8 mouse cellular contexts compared by ENCODE assay signal in the genomic region with DNA sequence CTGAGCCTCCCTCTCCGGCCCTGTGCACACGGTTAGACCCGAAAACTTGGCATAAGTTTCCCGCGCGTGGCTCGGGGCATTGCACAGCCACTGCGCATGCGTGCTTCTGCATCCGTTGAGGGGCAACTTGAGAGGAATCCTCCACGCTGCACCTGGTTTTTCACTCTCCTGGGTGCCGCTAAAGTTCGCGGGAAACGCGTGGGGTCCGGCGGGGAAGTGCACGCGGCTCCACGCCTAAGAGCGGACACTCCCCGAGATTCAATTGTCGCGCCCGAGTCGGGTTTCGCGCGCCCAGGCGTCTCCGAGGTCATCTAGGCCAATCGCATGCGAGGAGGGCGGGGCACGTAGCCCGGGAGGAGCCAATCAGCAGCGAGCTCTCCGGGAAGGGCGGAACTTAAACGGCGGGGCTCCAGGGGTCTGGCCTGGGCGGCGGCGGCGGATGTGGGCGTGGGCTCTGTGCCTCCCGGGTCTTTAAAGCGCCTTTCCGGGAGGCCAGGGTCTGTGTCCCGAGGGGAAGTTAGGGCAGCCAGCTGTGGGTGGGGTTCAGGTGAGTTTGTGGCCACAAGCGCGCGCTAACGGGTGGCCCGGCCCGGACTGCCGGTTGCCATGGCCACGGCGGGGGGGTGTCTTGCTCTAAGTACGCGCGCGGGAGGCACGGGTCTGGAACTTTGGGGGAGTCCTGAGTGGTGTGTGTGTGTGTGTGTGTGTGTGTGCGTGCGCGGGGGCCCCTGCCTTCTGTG. TPM values are rescaled to one million over a fixed set of nuclear protein-coding genes. Genes with fewer than 3 reads are reported as not detected.
DNase-seq lines count a peak whose midpoint lies in the region; ATAC-seq and TF ChIP-seq lines count a peak whose summit lies in the region.

No protein-coding gene starts in this region.

- H3K27ac ChIP-seq in cerebellum, adult 2 months (ENCODE audit: insufficient read depth, low read length), result no peak overlapping the region
- H3K27ac ChIP-seq in forebrain, postnatal 0 days (ENCODE audit: low read depth, low read length), result no peak overlapping the region
- H3K27ac ChIP-seq in layer of hippocampus, adult 2 months, result no peak overlapping the region
- peak overlapping the region; percentile 97 for H3K27ac ChIP-seq in lung, embryonic 14.5 days (ENCODE audit: low read depth)

- no peaks in the 10 kb centered on the region for H3K27me3 ChIP-seq in cerebellum, adult 2 months (ENCODE audit: control insufficient read depth, insufficient read depth, low read length)
- no peaks in the 10 kb centered on the region for H3K27me3 ChIP-seq in forebrain, postnatal 0 days (ENCODE audit: insufficient read depth, low read length)
- H3K27me3 ChIP-seq in lung, embryonic 14.5 days (ENCODE audit: insufficient read depth, low read length), result no peaks in the 10 kb centered on the region

- H3K4me2 ChIP-seq in forebrain, postnatal 0 days (ENCODE audit: low read depth), result peak overlapping the region; percentile 68
- H3K4me2 ChIP-seq in lung, embryonic 14.5 days, result peak overlapping the region; percentile 99

- TF ChIP-seq CTCF in cerebellum, adult 2 months (IDR thresholded peaks at IDR 0.05; ENCODE audit: borderline replicate concordance, insufficient read depth, low read depth, low read length), result no peak
- TF ChIP-seq CTCF in forebrain, postnatal 0 days (IDR thresholded peaks at IDR 0.05; ENCODE audit: low read depth), result no peak
- TF ChIP-seq CTCF in layer of hippocampus, adult 2 months (conservative IDR thresholded peaks at IDR 0.05), result peak; percentile 16
- no peak for TF ChIP-seq CTCF in lung, embryonic 14.5 days (IDR thresholded peaks at IDR 0.05; ENCODE audit: low read depth)

- H3K4me1 ChIP-seq in cerebellum, adult 2 months (ENCODE audit: control insufficient read depth, insufficient read depth, low read length), result no peaks in the 10 kb centered on the region
- H3K4me1 ChIP-seq in forebrain, postnatal 0 days (ENCODE audit: insufficient read depth), result peaks cover 7% of the 10 kb centered on the region; the same call in 1 of the 2 replicates
- H3K4me1 ChIP-seq in lung, embryonic 14.5 days (ENCODE audit: insufficient read depth), result peaks cover 16% of the 10 kb centered on the region; the same call in 1 of the 2 replicates

- TF ChIP-seq POLR2A in cerebellum, adult 2 months (IDR thresholded peaks at IDR 0.05; ENCODE audit: borderline replicate concordance, insufficient read depth, low read length), result no peak

- no peaks in the 10 kb centered on the region for H3K9me3 ChIP-seq in forebrain, postnatal 0 days (ENCODE audit: low read length)
- H3K9me3 ChIP-seq in lung, embryonic 14.5 days (ENCODE audit: low read depth, low read length), result no peaks in the 10 kb centered on the region

- H3K9ac ChIP-seq in forebrain, postnatal 0 days, result peak overlapping the region; percentile 29
- H3K9ac ChIP-seq in lung, embryonic 14.5 days, result peak overlapping the region; percentile 86

- WGBS in cerebellum, adult 2 months, result under 1% methylated on average over 68 of the region's 68 CpGs
- 3% methylated on average over 68 of the region's 68 CpGs for WGBS in forebrain, postnatal 0 days
- under 1% methylated on average over 68 of the region's 68 CpGs for WGBS in lung, embryonic 14.5 days

- DNase-seq in MEL-GATA-1-ER (ENCODE audit: extremely low read depth, low read depth), result peak; percentile 88
- peak; percentile 90 to 91 for DNase-seq in cerebellum, adult 2 months
- DNase-seq in forebrain, postnatal 0 days, result peak; percentile 95
- peak; percentile 98 for DNase-seq in heart, postnatal 4 days
- DNase-seq in layer of hippocampus, adult 2 months (ENCODE audit: low spot score in 2 of 2), result peak; percentile 91 to 92
- DNase-seq in lung, embryonic 14.5 days, result peak; percentile 99
- peak; percentile 97 for DNase-seq in testis, postnatal 14 days (ENCODE audit: low spot score)

- no peaks in the 10 kb centered on the region for H3K36me3 ChIP-seq in forebrain, postnatal 0 days (ENCODE audit: insufficient read depth)
- H3K36me3 ChIP-seq in lung, embryonic 14.5 days (ENCODE audit: insufficient read depth), result peaks cover 40% of the 10 kb centered on the region

- peak; percentile 99 for ATAC-seq in forebrain, postnatal 0 days
- ATAC-seq in lung, embryonic 14.5 days (ENCODE audit: insufficient read depth), result peak; percentile 83
- peak; percentile 96 for ATAC-seq in neutrophil, adult 5-6 weeks (ENCODE audit: extremely low read depth, insufficient number of reproducible peaks, low FRiP score, poor library complexity, severe bottlenecking)

- H3K4me3 ChIP-seq in cerebellum, adult 2 months (replicated peaks; ENCODE audit: insufficient read depth, low read depth, low read length), result peak overlapping the region; percentile 65
- H3K4me3 ChIP-seq in forebrain, postnatal 0 days (ENCODE audit: low read depth, low read length), result peak overlapping the region; percentile 56
- peak overlapping the region; percentile 68 for H3K4me3 ChIP-seq in layer of hippocampus, adult 2 months
- H3K4me3 ChIP-seq in lung, embryonic 14.5 days (ENCODE audit: low read depth, low read length), result peak overlapping the region; percentile 84

RNA-seq across cellular contexts. Expression of a gene that starts 0.9 kb away (rescaled TPM):
- 0.65 and 0.71 TPM in 2 replicates for polyA plus RNA-seq in cerebellum, adult 2 months (2012; rRNA removed)
- 7.4 and 11.6 TPM in 2 replicates for total RNA-seq in forebrain, postnatal 0 days (2014; rRNA removed)
- polyA plus RNA-seq in forebrain, postnatal 0 days (2015; fragmentation: Nextera tagmentation; extraction: Ambion mirVana), result 8.9 and 9.9 TPM in 2 replicates
- 10 to 100 TPM; 71.8 to 76.7 TPM for total RNA-seq in heart, postnatal 4 days (2021)
- 1 to 10 TPM; 1.7 to 2.1 TPM for total RNA-seq in layer of hippocampus, adult 2 months (2021)
- 137 and 147 TPM in 2 replicates for polyA plus RNA-seq in lung, embryonic 14.5 days (2014; fragmentation: Nextera tagmentation; extraction: Ambion mirVana)
- total RNA-seq in neutrophil, adult 5-6 weeks (2017), result 2.3 and 2.4 TPM in 2 replicates

RNA-seq across cellular contexts. Expression of a gene that starts 3.9 kb away (rescaled TPM):
- not detected in 2 replicates for polyA plus RNA-seq in cerebellum, adult 2 months (2012; rRNA removed)
- total RNA-seq in forebrain, postnatal 0 days (2014; rRNA removed), result not detected in 2 replicates
- not detected in 2 replicates for polyA plus RNA-seq in forebrain, postnatal 0 days (2015; fragmentation: Nextera tagmentation; extraction: Ambion mirVana)
- not detected for total RNA-seq in heart, postnatal 4 days (2021)
- total RNA-seq in layer of hippocampus, adult 2 months (2021), result not detected
- not detected in 2 replicates for polyA plus RNA-seq in lung, embryonic 14.5 days (2014; fragmentation: Nextera tagmentation; extraction: Ambion mirVana)
- not detected in 2 replicates for total RNA-seq in neutrophil, adult 5-6 weeks (2017)

RNA-seq across cellular contexts. Expression of a gene that starts 11.3 kb away (rescaled TPM):
- polyA plus RNA-seq in cerebellum, adult 2 months (2012; rRNA removed), result 15.6 and 20.9 TPM in 2 replicates
- total RNA-seq in forebrain, postnatal 0 days (2014; rRNA removed), result 8.1 and 8.5 TPM in 2 replicates
- 12.4 and 13.9 TPM in 2 replicates for polyA plus RNA-seq in forebrain, postnatal 0 days (2015; fragmentation: Nextera tagmentation; extraction: Ambion mirVana)
- total RNA-seq in heart, postnatal 4 days (2021), result 10 to 100 TPM; 56.3 to 65.7 TPM
- total RNA-seq in layer of hippocampus, adult 2 months (2021), result 10 to 100 TPM; 16.8 to 17.2 TPM
- 69.7 and 71.0 TPM in 2 replicates for polyA plus RNA-seq in lung, embryonic 14.5 days (2014; fragmentation: Nextera tagmentation; extraction: Ambion mirVana)
- total RNA-seq in neutrophil, adult 5-6 weeks (2017), result 13.5 and 14.2 TPM in 2 replicates

RNA-seq across cellular contexts. Expression of a gene that starts 21.8 kb away (rescaled TPM):
- polyA plus RNA-seq in cerebellum, adult 2 months (2012; rRNA removed), result 45.8 and 50.9 TPM in 2 replicates
- 107 and 133 TPM in 2 replicates for total RNA-seq in forebrain, postnatal 0 days (2014; rRNA removed)
- polyA plus RNA-seq in forebrain, postnatal 0 days (2015; fragmentation: Nextera tagmentation; extraction: Ambion mirVana), result 46.8 and 53.2 TPM in 2 replicates
- total RNA-seq in heart, postnatal 4 days (2021), result 10 to 100 TPM; 38.9 to 40.5 TPM
- 10 to 100 TPM; 87.8 to 96.3 TPM for total RNA-seq in layer of hippocampus, adult 2 months (2021)
- 31.3 and 36.7 TPM in 2 replicates for polyA plus RNA-seq in lung, embryonic 14.5 days (2014; fragmentation: Nextera tagmentation; extraction: Ambion mirVana)
- 27.2 and 29.6 TPM in 2 replicates for total RNA-seq in neutrophil, adult 5-6 weeks (2017)

RNA-seq across cellular contexts. Expression of a gene that starts 27.4 kb away (rescaled TPM):
- polyA plus RNA-seq in cerebellum, adult 2 months (2012; rRNA removed), result 4.5 and 4.7 TPM in 2 replicates
- total RNA-seq in forebrain, postnatal 0 days (2014; rRNA removed), result 1.9 and 2.5 TPM in 2 replicates
- 1.2 and 1.5 TPM in 2 replicates for polyA plus RNA-seq in forebrain, postnatal 0 days (2015; fragmentation: Nextera tagmentation; extraction: Ambion mirVana)
- total RNA-seq in heart, postnatal 4 days (2021), result 10 to 100 TPM; 10.3 to 10.8 TPM
- total RNA-seq in layer of hippocampus, adult 2 months (2021), result 1 to 10 TPM; 6.1 to 7.1 TPM
- 4.5 and 4.9 TPM in 2 replicates for polyA plus RNA-seq in lung, embryonic 14.5 days (2014; fragmentation: Nextera tagmentation; extraction: Ambion mirVana)
- total RNA-seq in neutrophil, adult 5-6 weeks (2017), result 4.8 and 6.4 TPM in 2 replicates
